Mouse (Mus musculus) kidney, adult 18-20 months (tissue): ENCODE measurements around the gene Pus7l.

ENCODE experiments used
- DNase-seq: peaks from one replicate; pipeline ENCODE4 v3.0.0; 2021

Gene Pus7l

DNA sequence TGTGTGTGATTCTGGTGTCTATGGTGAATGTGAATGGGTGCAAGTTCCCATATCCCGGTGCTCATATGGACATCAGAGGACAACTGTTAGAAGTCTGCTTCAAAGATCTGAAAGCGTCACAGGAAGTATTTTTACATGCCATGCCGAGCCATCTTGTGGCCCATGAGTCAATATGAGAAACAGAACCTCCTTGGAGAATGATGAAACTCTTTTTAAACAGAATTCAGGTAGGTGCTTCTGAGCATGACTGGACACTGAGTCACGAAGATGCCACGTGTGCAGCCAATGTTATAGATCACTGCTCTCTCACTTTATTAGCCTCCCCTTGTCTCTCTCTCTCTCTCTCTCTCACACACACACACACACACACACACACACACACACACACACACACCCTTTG is 67.4 kb downstream of the Pus7l start:
- DNase-seq: no peak
